Mouse (Mus musculus): ENCODE results near the gene Tnfrsf25. TPM values are rescaled to one million over a fixed set of nuclear protein-coding genes. Genes with fewer than 3 reads are reported as not detected.

Tnfrsf25 gene
- polyA plus RNA-seq, 2 experiments, result 0.15 to 0.93 TPM

DNA sequence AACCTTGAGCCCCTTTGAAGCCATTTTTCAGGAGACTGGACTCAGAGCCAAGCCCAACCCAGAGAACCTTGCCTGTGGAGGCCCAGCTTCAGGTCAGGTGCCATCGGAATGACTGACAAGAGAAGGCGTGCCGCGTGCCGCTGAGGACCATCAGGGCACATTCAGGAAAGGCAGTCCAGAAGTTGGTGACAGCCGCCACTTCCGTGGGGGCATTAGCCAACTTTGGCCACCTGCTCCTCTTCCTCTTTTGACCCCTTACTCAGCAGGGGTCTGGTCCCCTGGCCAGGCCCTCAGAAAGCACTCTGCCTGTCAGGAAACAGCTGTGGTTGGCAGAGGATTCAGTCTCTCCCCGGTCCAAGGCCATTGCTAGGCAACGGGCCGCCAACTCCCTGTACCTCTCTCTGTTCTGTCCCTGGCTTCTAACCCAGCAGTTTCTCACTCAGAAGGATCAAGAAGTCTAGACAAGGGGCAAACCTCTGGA lies 43.6 kb upstream of the Tnfrsf25 start, which contains the start of gene Plekhg5:
Plekhg5 (plus strand) TSS at position 378 of the 481 bp plus-strand sequence.
- ATAC-seq (ENCODE audit: insufficient read depth) (no peak; the same call in 1 of the 2 replicates), DNase-seq (ENCODE audit: low read depth in 3 of 3, low spot score in 3 of 3) (no peak)
- WGBS (ENCODE audit: insufficient replicate concordance), result 19% methylated on average over 10 of the region's 10 CpGs
- Histone ChIP-seq H3K27ac (no peak within 1 kb of the TSS), H3K4me3 (ENCODE audit: insufficient read depth in 1 of 2, low read depth in 2 of 2, low read length in 2 of 2) (no peak within 1 kb of the TSS), H3K36me3 (replicated peaks; ENCODE audit: control insufficient read depth, insufficient read depth, low read depth) (no peaks in the 10 kb centered on the region), H3K9ac (replicated peaks) (no peak within 1 kb of the TSS), H3K4me1 (replicated peaks; ENCODE audit: control insufficient read depth in 2 of 2, insufficient read depth in 2 of 2, low read length in 1 of 2) (no peaks in the 10 kb centered on the region), H3K9me3 (ENCODE audit: control insufficient read depth, low read length) (no peaks in the 10 kb centered on the region), H3K27me3 (ENCODE audit: control insufficient read depth, insufficient read depth, low read length) (no peaks in the 10 kb centered on the region), H3K4me2 (ENCODE audit: low read depth) (no peak within 1 kb of the TSS)
- TF ChIP-seq CTCF (IDR thresholded peaks at IDR 0.05; ENCODE audit: low read depth), result no peak
- no peak for TF ChIP-seq EP300 (IDR thresholded peaks at IDR 0.05; ENCODE audit: low read depth)

DNA sequence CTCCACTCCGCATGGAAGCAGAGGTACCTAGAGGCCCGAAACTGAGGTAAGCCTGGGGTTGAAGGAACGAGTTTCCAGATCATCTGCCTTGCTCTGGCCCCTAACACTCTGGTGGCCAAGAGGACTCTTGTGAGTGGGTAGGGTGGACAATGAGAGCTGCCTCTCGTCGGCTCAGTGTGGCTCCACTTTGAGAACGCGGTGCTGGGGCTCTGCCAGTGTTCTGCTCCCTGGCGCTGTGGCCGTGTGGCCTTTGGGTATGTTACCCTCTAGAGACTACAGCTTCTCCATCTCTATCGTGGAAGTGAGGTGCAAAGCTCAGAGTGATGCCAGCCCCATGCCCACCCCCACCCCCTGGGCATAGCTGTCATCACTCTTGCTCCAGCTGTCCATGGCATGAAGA lies 43.1 kb upstream of the Tnfrsf25 start:
- Histone ChIP-seq H3K4me2 (ENCODE audit: low read depth) (no peak overlapping the region), H3K9me3 (ENCODE audit: control insufficient read depth, low read length) (no peaks in the 10 kb centered on the region), H3K36me3 (replicated peaks; ENCODE audit: control insufficient read depth, insufficient read depth, low read depth) (no peaks in the 10 kb centered on the region), H3K9ac (replicated peaks) (no peak overlapping the region), H3K4me1 (replicated peaks; ENCODE audit: control insufficient read depth in 2 of 2, insufficient read depth in 2 of 2, low read length in 1 of 2) (no peaks in the 10 kb centered on the region), H3K4me3 (ENCODE audit: insufficient read depth in 1 of 2, low read depth in 2 of 2, low read length in 2 of 2) (no peak overlapping the region), H3K27me3 (ENCODE audit: control insufficient read depth, insufficient read depth, low read length) (no peaks in the 10 kb centered on the region), H3K27ac (no peak overlapping the region)
- TF ChIP-seq EP300 (IDR thresholded peaks at IDR 0.05; ENCODE audit: low read depth), result no peak
- no peak for ATAC-seq (ENCODE audit: insufficient read depth)
- DNase-seq (ENCODE audit: low read depth in 3 of 3, low spot score in 3 of 3), result no peak
- 57% methylated on average over 10 of the region's 10 CpGs for WGBS (ENCODE audit: insufficient replicate concordance)

DNA sequence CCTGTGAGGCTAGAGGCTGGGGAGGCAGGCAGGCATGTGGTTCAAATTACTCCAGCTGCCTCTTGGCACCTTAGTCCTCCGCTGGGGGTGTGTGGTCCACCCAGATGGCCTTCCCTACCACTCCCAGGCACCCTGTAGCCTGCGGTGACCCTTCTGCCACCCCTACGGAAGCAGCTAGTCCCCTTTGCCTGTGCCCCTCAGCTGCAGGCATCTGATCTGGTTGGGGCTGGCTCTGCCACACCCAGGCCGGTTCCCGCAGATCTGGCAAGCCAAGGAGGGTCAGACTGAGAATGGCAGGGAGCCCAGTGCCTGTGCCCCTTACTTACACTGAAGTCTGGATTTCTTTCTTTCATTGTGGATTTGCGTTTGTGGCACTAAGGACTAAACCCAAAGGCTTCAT lies 42.0 kb upstream of the Tnfrsf25 start:
- Histone ChIP-seq H3K9me3 (ENCODE audit: control insufficient read depth, low read length) (no peaks in the 10 kb centered on the region), H3K27me3 (ENCODE audit: control insufficient read depth, insufficient read depth, low read length) (no peaks in the 10 kb centered on the region), H3K9ac (replicated peaks) (no peak overlapping the region), H3K4me3 (ENCODE audit: insufficient read depth in 1 of 2, low read depth in 2 of 2, low read length in 2 of 2) (no peak overlapping the region), H3K4me2 (ENCODE audit: low read depth) (no peak overlapping the region), H3K36me3 (replicated peaks; ENCODE audit: control insufficient read depth, insufficient read depth, low read depth) (no peaks in the 10 kb centered on the region), H3K4me1 (replicated peaks; ENCODE audit: control insufficient read depth in 2 of 2, insufficient read depth in 2 of 2, low read length in 1 of 2) (no peaks in the 10 kb centered on the region), H3K27ac (no peak overlapping the region)
- DNase-seq (ENCODE audit: low read depth in 3 of 3, low spot score in 3 of 3) (no peak), ATAC-seq (ENCODE audit: insufficient read depth) (no peak)
- WGBS (ENCODE audit: insufficient replicate concordance), result 63% methylated on average over 6 of the region's 6 CpGs
- TF ChIP-seq CTCF (IDR thresholded peaks at IDR 0.05; ENCODE audit: low read depth), result no peak
- TF ChIP-seq EP300 (IDR thresholded peaks at IDR 0.05; ENCODE audit: low read depth), result no peak

DNA sequence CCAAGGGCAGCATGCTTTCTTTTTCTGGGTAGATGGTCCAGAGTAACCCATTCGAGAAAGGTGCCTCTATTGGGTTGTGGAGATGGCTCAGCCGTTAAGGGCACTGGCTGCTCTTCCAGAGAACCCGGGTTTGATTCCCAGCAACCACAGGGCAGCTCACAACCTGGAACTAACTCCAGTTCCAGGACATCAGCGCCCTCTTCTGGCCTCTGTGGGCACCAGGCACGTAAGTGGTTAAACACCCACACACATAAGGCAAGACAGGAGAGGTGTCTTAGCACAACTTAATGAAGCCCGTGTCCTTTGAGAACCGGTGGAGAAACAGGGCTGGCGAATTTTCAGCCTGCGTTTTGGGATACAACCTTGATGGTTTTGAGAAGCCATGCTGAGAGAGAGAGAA lies 41.2 kb upstream of the Tnfrsf25 start:
- H3K9ac ChIP-seq (replicated peaks), result no peak overlapping the region
- H3K9me3 ChIP-seq (ENCODE audit: control insufficient read depth, low read length), result no peaks in the 10 kb centered on the region
- WGBS (ENCODE audit: insufficient replicate concordance), result 79% methylated on average over 9 of the region's 9 CpGs
- H3K4me1 ChIP-seq (replicated peaks; ENCODE audit: control insufficient read depth in 2 of 2, insufficient read depth in 2 of 2, low read length in 1 of 2), result no peaks in the 10 kb centered on the region
- no peak for DNase-seq (ENCODE audit: low read depth in 3 of 3, low spot score in 3 of 3)
- no peak for ATAC-seq (ENCODE audit: insufficient read depth)
- H3K36me3 ChIP-seq (replicated peaks; ENCODE audit: control insufficient read depth, insufficient read depth, low read depth), result no peaks in the 10 kb centered on the region
- no peak overlapping the region for H3K4me2 ChIP-seq (ENCODE audit: low read depth)
- no peak overlapping the region for H3K27ac ChIP-seq
- H3K4me3 ChIP-seq (ENCODE audit: insufficient read depth in 1 of 2, low read depth in 2 of 2, low read length in 2 of 2), result no peak overlapping the region
- TF ChIP-seq CTCF (IDR thresholded peaks at IDR 0.05; ENCODE audit: low read depth), result peak; percentile 57
- TF ChIP-seq EP300 (IDR thresholded peaks at IDR 0.05; ENCODE audit: low read depth), result no peak
- H3K27me3 ChIP-seq (ENCODE audit: control insufficient read depth, insufficient read depth, low read length), result no peaks in the 10 kb centered on the region

DNA sequence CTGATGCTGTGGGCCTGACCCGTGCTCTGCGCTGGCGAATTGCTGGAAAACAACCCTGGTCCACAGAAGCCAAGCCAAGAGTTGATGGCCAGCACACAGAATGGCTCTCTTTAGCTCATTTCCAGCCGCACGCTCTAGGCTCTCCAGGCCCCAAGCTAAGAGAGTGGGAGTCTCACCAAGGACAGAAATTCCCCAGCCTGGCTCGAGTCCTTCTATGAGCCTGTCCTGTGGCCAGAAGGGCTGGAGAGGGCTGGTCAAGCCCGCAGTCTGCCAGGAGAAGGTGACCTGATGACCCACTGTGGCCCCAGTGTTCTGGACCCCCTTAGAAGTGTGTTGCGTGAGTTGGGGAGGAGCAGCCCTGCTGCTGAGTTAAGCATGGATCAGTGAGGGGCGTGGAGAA lies 38.5 kb upstream of the Tnfrsf25 start:
- H3K27ac ChIP-seq, result no peak overlapping the region
- DNase-seq (ENCODE audit: low read depth in 3 of 3, low spot score in 3 of 3), result no peak
- no peak overlapping the region for H3K4me3 ChIP-seq (ENCODE audit: insufficient read depth in 1 of 2, low read depth in 2 of 2, low read length in 2 of 2)
- 80% methylated on average over 9 of the region's 9 CpGs for WGBS (ENCODE audit: insufficient replicate concordance)
- TF ChIP-seq EP300 (IDR thresholded peaks at IDR 0.05; ENCODE audit: low read depth) (no peak), CTCF (IDR thresholded peaks at IDR 0.05; ENCODE audit: low read depth) (no peak)
- H3K9ac ChIP-seq (replicated peaks), result no peak overlapping the region
- no peaks in the 10 kb centered on the region for H3K36me3 ChIP-seq (replicated peaks; ENCODE audit: control insufficient read depth, insufficient read depth, low read depth)
- H3K27me3 ChIP-seq (ENCODE audit: control insufficient read depth, insufficient read depth, low read length), result no peaks in the 10 kb centered on the region
- no peak overlapping the region for H3K4me2 ChIP-seq (ENCODE audit: low read depth)
- no peaks in the 10 kb centered on the region for H3K4me1 ChIP-seq (replicated peaks; ENCODE audit: control insufficient read depth in 2 of 2, insufficient read depth in 2 of 2, low read length in 1 of 2)
- H3K9me3 ChIP-seq (ENCODE audit: control insufficient read depth, low read length), result no peaks in the 10 kb centered on the region
- no peak for ATAC-seq (ENCODE audit: insufficient read depth)
